Mouse (Mus musculus) liver, embryonic 14.5 days (tissue): ENCODE data around the gene Hectd1. TPM values are rescaled to one million over a fixed set of nuclear protein-coding genes. Genes with fewer than 3 reads are reported as not detected.
A peak's percentile ranks its signal among the peaks of the same experiment; 100 is the strongest.

Experiments
- ATAC-seq: fragments of 200-750 bp; cut with Nextera tagmentation; 2 replicates; pipeline ENCODE4 v1.8.0; 2017; ENCODE audit warnings: moderate number of reproducible peaks, mild to moderate bottlenecking, moderate library complexity; ENCODE audit not compliant: insufficient read depth
- DNase-seq, 3 experiments: peaks; one replicate each; pipeline ENCODE4 v3.0.0-alpha.2; 2012 to 2013; ENCODE audit warnings: low read depth in 3 of 3, low spot score in 3 of 3
- H3K27ac ChIP-seq: fragments of 300-500 bp; sonication (generic); 2 replicates; pipeline ENCODE4 v1.5.1; 2014; ENCODE audit warnings: moderate library complexity, mild to moderate bottlenecking, control low read depth, inconsistent platforms
- H3K27me3 ChIP-seq: fragments of 300-500 bp; sonication (generic); 2 replicates; pipeline ENCODE4 v1.6.1; 2014; ENCODE audit warnings: mild to moderate bottlenecking, low read length, moderate library complexity; ENCODE audit not compliant: control insufficient read depth, insufficient read depth
- H3K36me3 ChIP-seq: fragments of 300-500 bp; sonication (generic); replicated peaks from 2 replicates; pipeline ENCODE4 v1.6.1; 2014; ENCODE audit warnings: low read depth; ENCODE audit not compliant: control insufficient read depth, insufficient read depth
- H3K4me1 ChIP-seq, 2 experiments: fragments of 200-500 bp in 1 of 2; fragments of 300-500 bp in 1 of 2; sonication (generic) in 1 of 2; replicated peaks; 2 replicates each; pipeline ENCODE4 v1.6.1; 2012 to 2014; ENCODE audit warnings: antibody characterized with exemption in 1 of 2, inconsistent platforms in 1 of 2, low read length in 1 of 2; ENCODE audit not compliant: control insufficient read depth in 2 of 2, insufficient read depth in 2 of 2
- H3K4me2 ChIP-seq: fragments of 300-500 bp; sonication (generic); 2 replicates; pipeline ENCODE4 v1.6.1; 2014; ENCODE audit warnings: low read depth, mild to moderate bottlenecking, control low read depth, moderate library complexity
- H3K4me3 ChIP-seq, 2 experiments: fragments of 200-500 bp in 1 of 2; fragments of 300-500 bp in 1 of 2; sonication (generic) in 1 of 2; 2 replicates each; pipeline ENCODE4 v1.5.1; 2012 to 2014; ENCODE audit warnings: low read depth in 2 of 2, low read length in 2 of 2, mild to moderate bottlenecking in 2 of 2, control low read depth in 1 of 2, inconsistent platforms in 1 of 2, moderate library complexity in 1 of 2; ENCODE audit not compliant: insufficient read depth in 1 of 2
- H3K9ac ChIP-seq: fragments of 300-500 bp; sonication (generic); replicated peaks from 2 replicates; pipeline ENCODE4 v1.6.1; 2014; ENCODE audit warnings: mild to moderate bottlenecking, control low read depth, moderate library complexity
- H3K9me3 ChIP-seq: fragments of 300-500 bp; sonication (generic); 2 replicates; pipeline ENCODE4 v1.6.1; 2016; ENCODE audit warnings: low read length, mixed read lengths; ENCODE audit not compliant: control insufficient read depth
- CTCF ChIP-seq: IDR thresholded peaks from 2 replicates; pipeline ENCODE4 v1.5.1; 2016; ENCODE audit warnings: antibody characterized with exemption, low read depth, control low read depth
- EP300 ChIP-seq: IDR thresholded peaks from 2 replicates; pipeline ENCODE4 v1.6.1; 2016; ENCODE audit warnings: antibody characterized with exemption, low read depth
- WGBS: fragments of 180-500 bp; shearing (Covaris S2); extraction: QIAGEN DNeasy Blood & Tissue Kit; methylation state at CpG from one replicate; pipeline ENCODE4 v1.1.7; 2014; ENCODE audit not compliant: insufficient replicate concordance; 5-methylcytosine and 5-hydroxymethylcytosine counted together
- polyA plus RNA-seq, 2 experiments: library from polyadenylated mRNA; depleted of rRNA in 1 of 2; stranded (reverse) in 1 of 2; unstranded in 1 of 2; fragments of >200 nt; fragmentation: Nextera tagmentation in 1 of 2; extraction: Ambion mirVana in 1 of 2; gene quantifications; 2 replicates each; pipeline versions ENCODE4 v1.2.1 to v1.2.3; 2012 to 2014

Gene Hectd1
- polyA plus RNA-seq, 2 experiments: 22.1 to 22.3 TPM

DNA sequence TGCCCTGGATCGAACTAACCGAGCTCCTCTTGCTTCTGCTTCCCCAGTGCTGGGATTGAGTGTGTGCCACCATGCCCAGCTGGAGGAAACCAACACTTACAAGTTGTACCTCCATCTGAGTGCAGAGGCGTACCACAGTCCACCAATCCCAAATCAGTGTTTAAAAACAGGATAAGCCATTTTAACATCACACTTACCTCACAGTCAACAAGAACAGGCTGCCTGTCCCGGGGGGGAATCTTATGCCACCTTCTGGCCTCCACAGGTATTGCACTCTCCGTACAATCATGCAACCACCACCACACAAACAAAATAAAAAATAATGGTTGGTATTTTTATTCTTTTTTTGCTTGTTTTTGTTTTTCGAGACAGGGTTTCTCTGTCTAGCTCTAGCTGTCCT, 87.6 kb downstream of the Hectd1 start:
- ATAC-seq (peak; percentile 24; the same call in 1 of the 2 replicates), DNase-seq (peak in 2 of 3 experiments; percentile 6 to 10)
- Histone ChIP-seq H3K27me3 (no peaks in the 10 kb centered on the region), H3K4me1 (no peaks in the 10 kb centered on the region), H3K4me3 (no peak overlapping the region), H3K9ac (no peak overlapping the region), H3K36me3 (peaks cover 46% of the 10 kb centered on the region), H3K9me3 (no peaks in the 10 kb centered on the region), H3K27ac (no peak overlapping the region), H3K4me2 (no peak overlapping the region)
- TF ChIP-seq CTCF (peak; percentile 84), EP300 (no peak)
- 62% methylated on average over 6 of the region's 6 CpGs for WGBS

DNA sequence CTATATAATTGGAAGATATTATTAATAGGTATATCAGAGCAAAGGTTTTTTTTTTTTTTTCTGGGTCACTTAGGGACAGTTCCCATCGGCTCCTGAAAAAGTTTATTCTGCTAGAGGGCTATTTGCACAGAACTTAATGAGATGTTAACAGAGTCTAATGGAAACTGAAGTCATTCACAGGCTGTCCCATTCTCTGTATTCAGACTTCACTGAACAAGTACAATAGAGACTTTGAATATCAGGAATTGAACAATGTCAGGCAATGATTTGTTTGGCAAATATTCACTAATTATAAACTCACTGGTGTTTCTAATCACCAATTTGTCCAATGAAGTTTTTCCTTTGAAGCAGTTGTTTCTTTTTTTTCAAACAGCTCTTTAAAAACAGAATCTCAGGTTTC, 92.5 kb downstream of the Hectd1 start:
- no peak for ATAC-seq
- Histone ChIP-seq H3K4me1 (no peaks in the 10 kb centered on the region), H3K36me3 (peaks cover 3% of the 10 kb centered on the region), H3K4me2 (no peak overlapping the region), H3K27ac (no peak overlapping the region), H3K4me3 (no peak overlapping the region), H3K9ac (no peak overlapping the region), H3K27me3 (no peaks in the 10 kb centered on the region), H3K9me3 (no peaks in the 10 kb centered on the region)
- TF ChIP-seq EP300 (no peak), CTCF (no peak)
- no peak for DNase-seq
- 73% methylated on average over 1 of the region's 1 CpGs for WGBS

DNA sequence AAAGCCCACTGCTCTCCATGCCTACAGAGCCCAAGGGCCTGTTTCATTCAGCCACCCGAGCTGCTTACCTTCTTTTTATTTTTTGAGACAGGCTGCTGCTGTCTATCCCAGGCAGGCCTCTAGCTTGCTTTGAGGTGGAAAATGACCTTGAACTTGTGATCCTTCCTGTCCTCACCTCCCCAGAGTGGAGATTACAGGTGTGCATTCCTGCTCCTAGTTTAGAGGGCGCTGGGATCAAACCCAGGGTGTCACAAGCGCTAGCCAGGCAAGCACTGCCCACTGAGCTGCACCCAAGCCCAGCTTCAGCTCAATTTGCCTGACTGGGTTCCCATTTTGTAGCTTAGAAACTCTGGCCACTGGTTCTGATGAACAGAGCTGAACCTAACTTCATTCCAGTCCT, 93.0 kb downstream of the Hectd1 start:
- Histone ChIP-seq H3K9me3 (no peaks in the 10 kb centered on the region), H3K4me1 (no peaks in the 10 kb centered on the region), H3K36me3 (no peaks in the 10 kb centered on the region; the same call in none of the 2 replicates), H3K4me2 (no peak overlapping the region), H3K27ac (no peak overlapping the region), H3K9ac (no peak overlapping the region), H3K4me3 (no peak overlapping the region), H3K27me3 (no peaks in the 10 kb centered on the region)
- no peak for ATAC-seq
- WGBS: 70% methylated on average over 3 of the region's 3 CpGs
- no peak for DNase-seq
- TF ChIP-seq EP300 (no peak), CTCF (no peak)

DNA sequence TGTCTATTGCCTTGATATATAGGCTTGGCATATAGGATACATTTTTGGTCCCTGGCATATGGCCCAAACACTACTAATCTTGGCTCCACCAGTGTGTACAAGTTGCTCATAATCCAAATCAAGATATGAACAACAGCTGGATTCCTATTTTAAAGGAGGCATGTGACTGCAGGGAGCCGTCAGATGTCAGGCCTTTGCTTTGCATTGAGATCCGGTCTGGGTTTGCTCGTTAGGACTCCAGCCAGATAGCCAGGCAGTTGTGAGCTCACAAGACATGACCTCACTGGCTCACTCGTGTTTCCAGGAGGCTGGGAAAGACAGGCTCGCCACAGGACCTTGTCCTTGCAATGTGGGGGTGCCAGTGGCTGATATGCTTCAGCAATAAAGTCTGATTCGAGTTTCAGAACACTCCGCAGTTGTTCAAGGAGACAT, 93.5 kb downstream of the Hectd1 start:
- Histone ChIP-seq H3K4me2 (no peak overlapping the region), H3K4me3 (no peak overlapping the region), H3K27ac (no peak overlapping the region), H3K27me3 (no peaks in the 10 kb centered on the region), H3K4me1 (no peaks in the 10 kb centered on the region), H3K36me3 (no peaks in the 10 kb centered on the region), H3K9me3 (no peaks in the 10 kb centered on the region), H3K9ac (no peak overlapping the region)
- ATAC-seq (no peak), DNase-seq (no peak)
- TF ChIP-seq CTCF: no peak
- no peak for TF ChIP-seq EP300
- 67% methylated on average over 7 of the region's 7 CpGs for WGBS

DNA sequence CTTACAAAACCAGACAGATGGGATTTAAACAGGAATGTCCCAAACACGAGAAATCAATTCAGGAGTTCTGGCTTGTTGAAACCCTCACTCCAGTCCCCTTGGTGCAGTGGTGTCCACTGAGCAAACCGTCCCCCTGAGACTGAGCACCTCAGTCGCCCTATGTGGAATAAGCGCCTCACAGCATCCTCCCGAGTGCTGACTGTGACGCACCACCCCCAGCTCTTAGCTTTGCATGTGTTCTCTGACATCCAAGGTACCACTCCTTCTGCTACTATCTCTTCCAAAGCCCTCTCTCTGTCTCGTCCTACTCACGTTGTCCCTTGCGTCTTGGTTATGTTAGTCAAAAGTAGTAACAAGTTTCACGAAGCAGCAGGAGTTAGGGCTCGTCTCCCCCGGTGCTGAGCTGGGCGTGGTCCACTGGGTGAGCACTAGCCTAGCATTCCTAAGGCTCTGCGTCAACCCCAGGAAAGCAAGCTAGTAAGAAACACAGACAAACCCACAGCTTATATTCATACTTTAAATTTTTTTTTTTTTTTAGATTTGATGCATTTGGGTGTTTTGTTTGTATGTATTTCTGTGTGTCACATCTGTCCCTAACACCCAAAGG, 94.6 kb downstream of the Hectd1 start:
- Histone ChIP-seq H3K27me3 (no peaks in the 10 kb centered on the region), H3K27ac (no peak overlapping the region), H3K4me1 (no peaks in the 10 kb centered on the region), H3K36me3 (no peaks in the 10 kb centered on the region), H3K4me2 (no peak overlapping the region), H3K9me3 (no peaks in the 10 kb centered on the region), H3K9ac (no peak overlapping the region), H3K4me3 (no peak overlapping the region)
- TF ChIP-seq EP300 (no peak), CTCF (no peak)
- no peak for DNase-seq
- WGBS: 71% methylated on average over 14 of the region's 14 CpGs
- ATAC-seq: no peak
